Mouse (Mus musculus) forelimb bud, embryonic 11.5 days (tissue): ENCODE measurements around the gene Dpep3.
"Not testable (repeated sequence)": the region's sequence is repeated elsewhere in the genome, so short reads cannot be mapped to it uniquely, and the experiment has no call there.

Experiments used
- DNase-seq: peaks from one replicate; pipeline ENCODE4 v3.0.0-alpha.2; 2012; ENCODE audit warnings: low read depth, low spot score

Gene Dpep3

GRCm38 (mm10) chr8:105979325-105979724 lies at the start of gene Dpep3:
Gene Dpep3, minus strand, starts transcription at chr8:105979429.
- DNase-seq: no peak

GRCm38 (mm10) chr8:106022483-106022882 lies 43.3 kb upstream of the Dpep3 start:
- DNase-seq: peak; percentile 79

GRCm38 (mm10) chr8:106018039-106018438 lies 38.8 kb upstream of the Dpep3 start:
- no peak for DNase-seq

- no peak for DNase-seq
These were observed 37.9 kb upstream of the Dpep3 start for GRCm38 (mm10) chr8:106017130-106017529.

GRCm38 (mm10) chr8:106016284-106016683 lies 37.1 kb upstream of the Dpep3 start:
- DNase-seq: no peak

GRCm38 (mm10) chr8:106012203-106012602 lies 33.0 kb upstream of the Dpep3 start:
- DNase-seq: not testable (repeated sequence)

GRCm38 (mm10) chr8:106011643-106011986 lies 32.4 kb upstream of the Dpep3 start, which contains the start of gene Ddx28:
Gene Ddx28, minus strand, starts transcription at chr8:106011882.
- DNase-seq: peak; percentile 10

- peak; percentile 94 for DNase-seq
These were observed 31.8 kb upstream of the Dpep3 start for GRCm38 (mm10) chr8:106010748-106011642.

GRCm38 (mm10) chr8:106007891-106008290 lies 28.7 kb upstream of the Dpep3 start:
- DNase-seq: not testable (repeated sequence)

- no peak for DNase-seq
These were observed 27.9 kb upstream of the Dpep3 start for GRCm38 (mm10) chr8:106007135-106007534.

- DNase-seq: no peak
These were observed 27.2 kb upstream of the Dpep3 start for GRCm38 (mm10) chr8:106006413-106006812.

GRCm38 (mm10) chr8:106005875-106006274 lies 26.6 kb upstream of the Dpep3 start, which contains the start of gene Dpep2nb:
Gene Dpep2nb, minus strand, starts transcription at chr8:106005975.
- DNase-seq: no peak

GRCm38 (mm10) chr8:106004538-106005207 lies 25.4 kb upstream of the Dpep3 start:
- no peak for DNase-seq

- no peak for DNase-seq
These were observed 22.7 kb upstream of the Dpep3 start for GRCm38 (mm10) chr8:106001908-106002307.

- no peak for DNase-seq
These were observed 19.7 kb upstream of the Dpep3 start for GRCm38 (mm10) chr8:105998971-105999370.

GRCm38 (mm10) chr8:105996359-105996758 lies 17.1 kb upstream of the Dpep3 start:
- no peak for DNase-seq

- no peak for DNase-seq
These were observed 14.0 kb upstream of the Dpep3 start for GRCm38 (mm10) chr8:105993226-105993625.

- DNase-seq: no peak
These were observed 13.3 kb upstream of the Dpep3 start for GRCm38 (mm10) chr8:105992499-105992898.

- no peak for DNase-seq
These were observed 12.3 kb upstream of the Dpep3 start for GRCm38 (mm10) chr8:105991546-105991945.

- DNase-seq: peak; percentile 91
These were observed 11.7 kb upstream of the Dpep3 start, which contains the start of gene Dus2 for GRCm38 (mm10) chr8:105990856-105991387. Gene Dus2, plus strand, starts transcription at chr8:105991337.

- no peak for DNase-seq
These were observed 9.3 kb upstream of the Dpep3 start for GRCm38 (mm10) chr8:105988546-105988945.

- DNase-seq: not testable (repeated sequence)
These were observed 4.2 kb upstream of the Dpep3 start for GRCm38 (mm10) chr8:105983406-105983805.
